Mouse (Mus musculus): ENCODE measurements at regions not wholly inside any gene's neighbourhood (a gene's known extent, or its start where the extent isn't known, plus 50 kb on each side); places are given as distances from the start of the nearest gene placed in this dataset.
A peak's percentile ranks its signal among the peaks of the same experiment; 100 is the strongest.

DNA sequence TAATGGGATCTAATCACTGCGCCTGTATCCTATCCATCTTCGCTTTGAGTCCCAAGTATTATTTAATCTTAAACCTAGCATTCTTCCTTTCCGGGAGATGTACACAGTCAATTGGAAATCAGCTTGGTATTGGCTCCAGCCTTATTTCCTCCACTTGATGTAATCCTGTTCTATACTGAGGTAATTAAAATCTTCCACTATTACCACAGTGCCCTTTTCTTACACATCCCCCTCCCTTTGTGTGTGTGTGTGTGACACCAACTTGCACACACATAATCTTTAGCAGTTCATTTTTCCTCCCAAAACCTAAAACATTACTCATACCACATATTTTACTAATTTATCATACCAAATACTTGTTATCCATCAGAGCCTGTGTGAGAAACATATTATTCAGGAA lies 90.3 kb upstream of the Cxxc4 start:
- TF ChIP-seq CTCF (conservative IDR thresholded peaks at IDR 0.05) = no peak
- no peak for DNase-seq (ENCODE audit: low spot score in 2 of 2)
- Histone ChIP-seq H3K27ac (no peak overlapping the region), H3K4me3 (no peak overlapping the region)

GRCm38 (mm10) chr3:134146373-134147224 lies 89.7 kb upstream of the Cxxc4 start:
- Histone ChIP-seq H3K4me3 (peak overlapping the region; percentile 40), H3K27ac (0 out of 2 replicates have a peak overlapping the region, but pooled peaks have one; percentile 19)
- no peak for TF ChIP-seq CTCF (conservative IDR thresholded peaks at IDR 0.05)
- DNase-seq (ENCODE audit: low spot score in 2 of 2) = peak; percentile 24 to 26

DNA sequence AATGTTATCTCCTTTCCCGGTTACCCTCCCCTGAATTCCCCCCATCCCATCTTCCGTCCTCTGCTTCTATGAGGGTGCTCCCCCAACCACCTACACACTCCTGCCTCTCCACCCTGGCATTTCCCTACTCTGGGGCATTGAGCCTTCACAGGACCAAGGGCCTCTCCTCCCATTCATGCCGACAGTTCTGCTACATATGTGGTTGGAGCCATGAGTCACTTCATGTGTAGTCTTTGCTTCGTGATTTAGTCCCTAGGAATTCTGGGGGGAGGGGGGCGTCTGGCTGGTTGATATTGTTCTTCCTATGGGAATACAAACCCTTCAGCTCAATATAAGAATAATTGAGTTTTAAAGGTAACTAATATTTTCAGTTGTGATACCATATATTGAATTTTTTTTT lies 74.0 kb upstream of the Cxxc4 start:
- H3K27ac ChIP-seq = no peak overlapping the region
- no peak overlapping the region for H3K4me3 ChIP-seq
- no peak for TF ChIP-seq CTCF (conservative IDR thresholded peaks at IDR 0.05)
- no peak for DNase-seq (ENCODE audit: low spot score in 2 of 2)

DNA sequence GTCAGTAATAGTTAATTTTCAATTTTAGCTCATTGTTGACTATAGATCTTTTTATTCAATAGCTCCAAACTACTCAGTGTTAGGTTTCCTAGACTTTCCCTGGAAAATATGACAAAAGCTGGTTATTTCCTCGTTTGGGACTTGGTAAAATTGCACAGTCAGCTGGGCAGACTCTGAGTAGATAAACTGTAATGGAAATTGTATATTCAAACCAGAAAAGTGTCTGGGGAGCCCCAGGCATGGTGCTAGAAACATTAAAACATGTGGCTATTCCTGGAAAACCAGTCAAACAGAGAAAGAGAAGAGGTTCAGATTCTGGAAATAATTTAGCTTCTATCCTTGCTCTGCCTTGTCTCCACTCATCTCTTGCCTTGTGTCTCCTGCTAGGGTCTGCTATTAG lies 66.4 kb upstream of the Cxxc4 start:
- no peak overlapping the region for H3K27ac ChIP-seq
- H3K4me3 ChIP-seq = no peak overlapping the region
- TF ChIP-seq CTCF (conservative IDR thresholded peaks at IDR 0.05) = no peak
- DNase-seq (ENCODE audit: low spot score in 2 of 2) = no peak

DNA sequence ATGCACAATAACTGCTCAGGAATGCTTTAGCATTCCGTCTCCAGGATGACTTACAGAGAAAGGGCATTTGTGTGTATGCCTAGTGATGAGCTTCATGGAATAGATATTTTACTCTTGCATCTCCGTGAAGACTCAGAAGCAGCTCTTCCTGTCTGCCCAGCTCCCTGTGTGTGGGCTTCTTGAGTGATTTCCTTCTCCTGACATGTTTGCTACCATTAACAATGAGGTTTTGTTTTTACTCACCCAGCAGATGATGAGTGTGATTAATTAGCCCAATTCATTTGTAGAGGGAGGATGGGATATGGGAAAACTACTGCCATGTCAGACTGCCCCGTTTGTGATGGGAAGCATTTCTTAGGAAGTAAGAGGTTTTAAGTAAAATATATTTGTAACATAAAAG lies 63.9 kb upstream of the Cxxc4 start:
- Histone ChIP-seq H3K27ac (no peak overlapping the region), H3K4me3 (no peak overlapping the region)
- no peak for TF ChIP-seq CTCF (conservative IDR thresholded peaks at IDR 0.05)
- no peak for DNase-seq (ENCODE audit: low spot score in 2 of 2)

- no peak for TF ChIP-seq CTCF (conservative IDR thresholded peaks at IDR 0.05)
- Histone ChIP-seq H3K4me3 (no peak overlapping the region), H3K27ac (no peak overlapping the region)
These were observed 57.7 kb upstream of the Cxxc4 start for GRCm38 (mm10) chr3:134178491-134179054.

GRCm38 (mm10) chr3:134184042-134184441 lies 52.2 kb upstream of the Cxxc4 start:
- H3K27ac ChIP-seq = no peak overlapping the region
- DNase-seq (ENCODE audit: low spot score in 2 of 2) = no peak
- no peak overlapping the region for H3K4me3 ChIP-seq
- TF ChIP-seq CTCF (conservative IDR thresholded peaks at IDR 0.05) = no peak

More at GRCm38 (mm10) chr3:134178491-134179054, 57.7 kb upstream of the Cxxc4 start:
- DNase-seq (ENCODE audit: low spot score in 2 of 2) = no peak

Small RNAs in the stretch of these regions (microRNA-seq; reads per million reads assigned to microRNA genes)
- 0 reads per million in 2 experiments for gene Gm44361

Data from layer of hippocampus, adult 2 months (tissue).